Mouse (Mus musculus) retina, postnatal 7 days (tissue): ENCODE data around the gene 9530068E07Rik.
"Not testable (repeated sequence)": the region's sequence is repeated elsewhere in the genome, so short reads cannot be mapped to it uniquely, and the experiment has no call there.

Experiments
- DNase-seq: peaks from one replicate; pipeline ENCODE4 v3.0.0-alpha.2; 2012; ENCODE audit warnings: low read depth, low spot score

Gene 9530068E07Rik

GRCm38 (mm10) chr11:52373841-52374240 lies 22.4 kb upstream of the 9530068E07Rik start:
- DNase-seq: no peak

DNA sequence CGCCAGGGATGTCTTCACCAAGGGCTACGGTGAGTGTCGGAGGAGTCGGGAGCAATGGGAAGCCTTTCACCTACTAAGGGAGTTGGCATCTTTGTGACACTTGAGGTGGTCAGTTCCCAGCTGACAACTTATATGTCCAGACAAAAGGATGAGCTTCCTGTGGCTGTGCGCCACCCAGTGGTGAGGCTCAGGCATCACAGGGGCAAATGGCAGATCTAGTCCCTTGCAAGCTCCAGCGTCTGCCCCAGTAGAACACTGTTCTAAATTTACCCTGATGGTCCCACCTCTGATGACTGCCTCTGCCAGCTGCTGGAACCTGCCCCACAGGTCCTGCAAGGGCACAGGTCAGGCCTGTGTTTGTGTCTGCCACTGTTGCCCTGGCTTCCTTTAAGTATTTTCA lies 21.9 kb upstream of the 9530068E07Rik start:
- DNase-seq: no peak

DNA sequence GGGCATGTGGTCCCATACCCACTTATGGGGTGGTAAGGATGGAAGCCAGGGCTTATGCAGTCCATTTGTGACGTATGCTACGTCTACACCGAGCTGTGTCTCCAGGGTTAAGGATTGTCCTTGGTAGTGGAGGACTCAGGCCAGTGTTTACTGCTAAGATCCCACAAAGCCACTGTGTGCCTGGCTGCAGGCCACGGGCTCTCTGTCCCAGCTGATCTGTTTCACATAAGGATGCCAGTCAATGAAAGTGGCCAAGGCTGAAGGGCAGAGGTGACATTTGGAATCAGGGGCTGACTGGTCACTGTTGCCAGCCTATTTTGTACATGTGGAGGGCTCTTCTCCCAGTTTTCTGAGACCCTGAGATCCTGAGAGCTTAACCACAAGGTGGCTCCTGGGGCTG lies 18.6 kb upstream of the 9530068E07Rik start:
- no peak for DNase-seq

DNA sequence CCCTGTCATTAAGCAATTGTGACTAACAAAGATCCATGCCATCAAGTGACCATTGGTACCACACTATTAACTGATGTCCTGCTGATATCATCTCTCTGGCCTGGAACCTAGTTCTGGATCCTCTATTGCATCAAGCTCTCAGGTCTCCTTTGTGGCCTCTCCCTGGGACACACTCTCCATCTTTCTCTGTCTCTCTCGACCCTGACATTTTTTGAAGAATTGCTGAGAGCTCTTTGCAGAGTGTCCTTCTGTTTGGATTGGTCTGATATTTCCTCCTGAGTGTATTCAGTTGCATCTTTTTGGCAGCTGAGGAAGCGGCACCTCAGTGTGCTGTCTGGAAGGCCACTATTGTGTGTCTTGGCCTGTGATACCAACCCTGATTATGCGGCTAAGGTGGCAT lies 17.0 kb upstream of the 9530068E07Rik start:
- DNase-seq: no peak

DNA sequence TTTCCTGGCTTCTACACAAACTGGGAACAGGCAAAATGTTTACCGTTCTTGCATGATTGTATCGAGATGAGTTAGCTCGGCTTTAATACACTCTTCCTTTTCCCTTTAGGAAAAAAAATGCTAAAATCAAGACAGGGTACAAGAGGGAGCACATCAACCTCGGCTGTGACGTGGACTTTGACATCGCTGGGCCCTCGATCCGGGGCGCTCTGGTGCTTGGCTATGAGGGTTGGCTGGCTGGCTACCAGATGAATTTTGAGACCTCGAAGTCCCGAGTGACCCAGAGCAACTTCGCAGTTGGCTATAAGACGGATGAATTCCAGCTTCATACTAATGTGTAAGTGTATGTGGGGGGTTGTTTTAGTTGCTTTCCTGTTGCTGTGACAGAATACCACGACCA lies 12.5 kb upstream of the 9530068E07Rik start:
- DNase-seq: no peak

- DNase-seq: no peak
Measured at GRCm38 (mm10) chr11:52384667-52385066, 11.6 kb upstream of the 9530068E07Rik start.

GRCm38 (mm10) chr11:52386892-52387291 lies 9.3 kb upstream of the 9530068E07Rik start:
- no peak for DNase-seq

- no peak for DNase-seq
Measured at GRCm38 (mm10) chr11:52388150-52388549, 8.1 kb upstream of the 9530068E07Rik start.

DNA sequence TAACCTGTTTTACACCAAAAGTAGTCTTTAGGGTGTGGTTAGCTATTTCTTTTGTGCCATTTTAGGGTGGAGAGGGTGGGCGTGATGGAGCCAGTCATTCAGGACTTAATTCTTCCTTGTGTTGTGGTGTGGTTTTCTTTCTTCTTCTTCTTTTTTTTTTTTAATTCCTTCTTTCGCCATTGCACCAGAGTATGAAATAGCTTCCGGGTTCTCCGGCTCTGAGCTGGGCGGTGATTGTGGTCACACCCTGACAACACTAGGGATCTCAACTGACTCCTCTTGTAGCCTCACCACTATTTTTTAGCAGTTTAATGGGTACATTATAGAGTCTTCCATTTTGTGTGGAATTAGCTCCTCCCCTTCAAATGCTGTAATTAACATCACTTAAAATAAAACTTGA lies 7.2 kb upstream of the 9530068E07Rik start:
- DNase-seq: not testable (repeated sequence)

DNA sequence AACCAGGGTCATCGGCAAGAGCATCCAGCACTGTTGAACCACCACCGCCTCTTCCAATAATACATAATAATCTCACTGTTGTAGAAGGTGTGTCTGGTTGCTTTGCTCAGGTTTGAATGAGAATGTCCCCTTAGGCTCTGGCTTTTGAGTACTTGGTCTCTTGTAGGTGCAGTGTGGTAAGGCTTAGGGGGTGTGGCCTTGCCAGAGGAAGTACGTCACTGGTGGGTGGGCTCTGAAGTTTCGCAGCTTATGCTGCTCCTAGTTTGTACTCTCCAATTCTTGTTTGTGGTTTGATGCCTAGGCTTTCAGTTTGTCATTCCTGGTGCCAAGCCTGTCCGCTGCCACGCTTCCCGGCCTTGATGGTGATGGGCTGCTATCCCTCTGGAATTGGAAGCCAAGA lies 6.3 kb upstream of the 9530068E07Rik start:
- no peak for DNase-seq

GRCm38 (mm10) chr11:52394494-52394893 lies 1.7 kb upstream of the 9530068E07Rik start:
- DNase-seq: no peak

DNA sequence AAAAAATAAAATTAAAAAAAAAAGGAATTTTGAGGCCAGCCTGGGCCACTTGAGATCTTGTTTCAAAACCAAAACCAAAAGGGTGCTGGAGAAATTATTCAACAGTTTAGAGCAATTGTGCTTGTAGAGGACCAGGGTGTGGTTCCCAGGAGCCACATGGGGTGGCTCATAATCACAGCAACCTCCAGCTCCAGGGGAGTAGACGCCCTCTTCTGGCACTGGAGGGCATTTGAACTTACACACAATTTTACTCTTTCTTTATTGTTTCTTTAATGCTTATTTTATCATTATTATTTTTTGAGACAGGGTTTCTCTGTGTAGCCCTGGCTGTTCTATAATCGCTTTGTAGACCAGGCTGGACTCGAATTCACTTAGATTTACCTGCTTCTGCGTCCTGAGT lies 885 bp upstream of the 9530068E07Rik start:
- no peak for DNase-seq

DNA sequence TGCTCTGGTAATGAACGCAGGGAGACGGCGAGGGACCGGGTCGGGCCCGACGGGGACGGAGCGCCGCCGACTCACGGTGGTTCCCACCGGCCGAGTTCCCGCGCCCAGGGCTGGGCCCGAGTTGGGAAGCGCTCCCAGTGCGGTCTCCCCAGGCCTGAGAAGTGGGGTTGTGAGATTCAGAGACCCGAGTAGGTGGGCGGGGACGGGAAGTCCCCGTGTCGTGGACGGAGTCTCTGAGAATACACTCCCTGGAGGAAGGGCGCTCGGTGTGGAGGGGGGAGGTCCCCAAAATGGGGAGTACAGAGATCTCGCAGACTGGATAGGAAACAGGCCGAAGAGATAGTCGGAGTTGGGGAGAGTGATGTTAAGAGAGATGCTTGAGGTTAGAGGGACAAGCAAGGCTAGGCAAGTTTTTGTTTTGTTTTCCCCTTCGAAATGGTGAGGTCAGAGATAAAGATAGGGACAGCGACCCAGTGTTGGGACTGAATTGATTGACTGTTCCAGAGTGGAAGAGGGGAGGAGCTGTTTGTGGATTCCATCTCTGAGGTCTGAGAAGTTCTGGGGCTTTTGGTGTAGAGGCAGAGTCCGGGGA lies 465 bp downstream of the 9530068E07Rik start:
- DNase-seq: no peak

DNA sequence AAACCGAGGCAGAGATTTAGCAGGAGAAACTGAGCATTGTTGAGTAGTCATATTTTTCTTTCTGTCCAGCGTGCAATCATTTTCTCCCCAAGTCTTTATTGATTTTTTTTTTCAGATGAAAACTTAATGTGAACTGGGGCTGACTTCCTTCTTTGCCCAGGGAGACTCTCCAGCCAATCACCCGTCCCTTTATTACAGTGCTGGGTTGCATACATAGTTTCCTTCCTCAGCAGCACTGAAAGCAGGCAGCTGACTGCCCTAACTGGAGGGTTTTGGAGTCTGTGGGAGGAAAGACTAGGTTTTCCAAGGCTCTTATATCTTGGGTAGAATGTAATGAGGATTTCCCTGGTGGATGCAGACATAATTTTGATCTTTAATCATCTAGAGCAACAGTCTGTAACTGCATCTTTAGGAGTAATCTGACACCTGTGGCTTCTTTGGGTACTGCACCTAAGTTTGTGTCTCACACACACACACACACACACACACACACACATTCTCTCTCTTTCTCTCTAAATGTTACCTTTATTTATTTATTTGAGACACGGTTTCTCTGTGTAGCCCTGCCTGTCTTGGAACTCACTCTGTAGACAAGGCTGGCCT lies 1.3 kb downstream of the 9530068E07Rik start:
- no peak for DNase-seq

DNA sequence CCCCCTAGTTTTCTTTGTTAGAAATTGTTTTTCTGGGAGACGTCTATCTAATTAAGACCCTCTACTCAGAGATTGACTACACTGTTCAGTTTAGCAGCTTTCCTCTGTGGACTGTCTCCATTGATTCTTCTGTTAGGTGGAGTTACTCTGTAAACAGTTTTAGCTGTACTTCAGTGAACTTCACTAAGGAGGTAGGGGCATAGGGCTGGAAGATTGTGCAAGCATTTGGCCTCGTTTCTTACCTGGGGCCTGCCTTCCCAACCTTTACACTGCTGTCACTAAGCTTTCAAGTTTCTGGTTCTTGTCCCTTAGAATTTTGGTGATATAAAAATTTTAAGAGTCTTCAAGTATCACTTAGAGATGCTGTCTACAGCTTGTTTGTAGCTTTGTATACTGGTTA lies 5.2 kb downstream of the 9530068E07Rik start:
- DNase-seq: no peak

DNA sequence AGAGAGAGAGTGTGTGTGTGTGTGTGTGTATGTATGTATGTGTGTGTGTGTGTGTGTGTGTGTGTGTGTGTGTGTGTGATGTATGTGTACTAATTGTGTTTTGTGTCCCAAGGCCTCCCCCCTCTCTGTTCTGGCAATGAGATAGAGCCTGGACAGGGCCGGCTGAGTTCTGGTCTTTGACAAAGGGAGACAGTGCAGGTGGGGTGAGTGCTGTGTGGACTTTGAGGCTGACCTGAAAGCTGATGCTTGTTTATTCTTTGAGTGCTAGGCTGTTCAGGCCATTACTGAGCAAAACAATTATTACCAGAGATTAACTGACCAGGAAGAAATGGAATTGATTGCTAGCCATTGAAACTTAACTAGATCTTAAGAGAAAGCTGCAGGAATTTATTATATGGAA lies 6.3 kb downstream of the 9530068E07Rik start:
- DNase-seq: no peak

DNA sequence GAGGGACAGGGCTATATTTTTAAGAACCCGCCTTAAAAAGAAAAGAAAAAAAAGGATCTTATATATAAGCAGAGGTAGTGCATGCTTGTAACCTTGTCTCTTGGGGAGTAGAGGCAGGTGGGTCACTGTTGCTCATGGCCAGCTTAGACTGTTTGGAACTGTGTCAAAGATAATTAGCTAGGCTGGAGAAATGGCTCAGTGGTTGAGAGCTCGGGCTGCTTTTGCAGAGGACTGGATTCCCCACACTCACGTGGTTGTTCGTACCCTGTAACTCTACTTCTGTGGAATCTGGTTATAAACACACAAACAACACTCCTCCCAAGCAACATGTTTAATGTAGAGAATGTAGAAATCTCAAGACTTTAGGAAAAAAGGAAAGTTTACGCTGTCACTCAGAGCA lies 8.0 kb downstream of the 9530068E07Rik start:
- no peak for DNase-seq

DNA sequence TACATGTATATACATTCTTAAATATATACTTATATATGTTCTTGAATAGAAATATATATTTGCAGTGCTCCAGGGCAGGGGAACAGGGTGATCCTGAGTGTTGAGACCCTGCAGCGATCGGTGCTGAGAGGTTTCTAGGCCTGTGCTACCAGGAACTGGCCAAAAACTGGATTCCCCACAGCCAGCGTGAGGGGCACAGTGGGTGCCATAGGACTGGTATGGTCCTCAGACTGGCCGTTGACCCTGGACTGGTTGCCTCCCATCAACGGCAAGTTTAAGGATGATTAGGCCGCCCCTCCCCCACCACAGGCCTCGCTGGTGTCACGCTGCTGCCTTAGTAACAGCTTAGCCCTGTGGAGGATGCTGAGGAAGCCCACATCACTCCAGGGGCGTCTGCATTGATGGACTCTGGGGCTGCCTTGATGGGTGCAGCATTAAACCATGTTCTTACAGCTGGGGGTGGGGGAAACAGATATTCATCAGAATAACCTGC lies 9.0 kb downstream of the 9530068E07Rik start:
- DNase-seq: no peak

DNA sequence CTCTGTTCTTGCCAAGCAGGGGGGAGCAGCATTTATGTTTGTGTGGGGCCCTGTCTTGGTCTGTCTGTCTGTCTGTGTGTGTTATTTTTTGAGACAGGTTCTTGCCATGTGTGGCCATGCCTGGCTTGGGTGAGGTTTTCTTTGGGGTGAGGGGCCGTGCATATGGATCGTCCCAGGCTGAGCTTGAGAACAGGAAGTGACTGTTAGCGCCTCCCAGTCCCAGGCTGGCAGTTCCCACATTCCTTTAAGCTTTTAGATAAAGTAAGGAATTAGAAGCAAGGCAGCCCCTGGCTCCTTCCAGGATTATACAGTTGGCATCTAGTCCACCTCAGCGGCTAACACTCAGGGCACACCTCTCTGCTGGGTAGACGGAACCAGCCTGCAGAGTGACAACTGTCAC lies 13.1 kb downstream of the 9530068E07Rik start:
- DNase-seq: no peak

GRCm38 (mm10) chr11:52418358-52418757 lies 22.1 kb downstream of the 9530068E07Rik start:
- no peak for DNase-seq

DNA sequence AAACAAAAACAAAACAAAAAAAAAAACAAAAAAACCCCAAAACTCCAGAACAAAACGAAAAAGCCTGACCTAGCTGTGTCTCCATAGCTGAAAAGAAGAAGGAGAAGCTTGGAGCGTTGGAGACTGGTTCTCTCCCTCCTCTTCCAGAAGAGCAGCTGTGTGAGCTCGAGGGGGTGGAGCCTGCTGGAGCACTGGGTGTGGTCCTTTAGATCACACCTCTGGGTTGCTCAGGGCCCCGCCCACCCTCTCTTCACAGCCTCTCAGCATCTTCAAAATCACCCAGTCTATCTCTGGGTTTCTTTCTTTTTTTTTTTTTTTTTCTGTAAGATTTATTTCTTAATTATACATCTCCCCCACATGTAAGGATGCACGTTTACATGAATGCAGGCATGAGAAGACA lies 23.0 kb downstream of the 9530068E07Rik start:
- DNase-seq: no peak

GRCm38 (mm10) chr11:52419861-52420260 lies 23.6 kb downstream of the 9530068E07Rik start:
- DNase-seq: no peak

DNA sequence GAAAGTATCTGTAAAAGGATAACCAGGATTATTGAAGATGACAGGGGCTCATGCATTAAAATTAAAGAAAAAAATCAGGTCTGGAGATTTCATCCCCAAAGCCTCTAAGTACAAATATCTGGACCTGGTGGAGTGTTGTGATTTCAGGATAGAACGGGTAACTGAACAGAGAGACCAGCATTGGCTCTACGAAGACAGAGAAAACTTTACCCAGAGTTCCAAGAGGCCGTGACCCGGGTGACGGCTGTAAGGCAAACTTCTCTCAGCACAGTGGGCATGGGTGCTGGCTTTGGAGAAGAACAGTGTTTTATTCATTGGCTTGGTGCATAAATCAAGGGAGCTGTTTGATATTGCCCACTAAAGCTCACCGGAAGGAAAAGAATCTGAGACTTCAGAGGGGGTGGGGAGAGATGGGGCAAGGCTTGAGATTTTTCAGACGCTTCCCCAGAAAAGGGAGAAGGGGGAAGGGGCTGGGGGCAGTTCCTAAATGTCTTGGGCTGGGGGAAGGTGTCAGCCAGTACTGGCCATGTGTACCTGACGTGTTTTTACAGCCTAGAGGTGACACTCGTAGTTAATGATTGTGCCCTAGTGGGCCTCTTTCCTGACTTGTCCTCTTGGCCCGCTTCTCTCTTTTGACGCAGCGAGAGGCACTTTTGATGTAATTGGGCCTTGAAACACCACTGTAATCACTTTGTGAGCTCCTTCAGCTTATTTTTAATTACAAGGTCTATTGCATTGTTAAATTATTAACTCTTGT lies 24.2 kb downstream of the 9530068E07Rik start:
- DNase-seq: no peak
